Mouse (Mus musculus): ENCODE data around the gene Apopt1. TPM values are rescaled to one million over a fixed set of nuclear protein-coding genes. Genes with fewer than 3 reads are reported as not detected.

The Apopt1 gene
- total RNA-seq, 2 experiments from 2014 or later, result 27.0 to 33.0 TPM

DNA sequence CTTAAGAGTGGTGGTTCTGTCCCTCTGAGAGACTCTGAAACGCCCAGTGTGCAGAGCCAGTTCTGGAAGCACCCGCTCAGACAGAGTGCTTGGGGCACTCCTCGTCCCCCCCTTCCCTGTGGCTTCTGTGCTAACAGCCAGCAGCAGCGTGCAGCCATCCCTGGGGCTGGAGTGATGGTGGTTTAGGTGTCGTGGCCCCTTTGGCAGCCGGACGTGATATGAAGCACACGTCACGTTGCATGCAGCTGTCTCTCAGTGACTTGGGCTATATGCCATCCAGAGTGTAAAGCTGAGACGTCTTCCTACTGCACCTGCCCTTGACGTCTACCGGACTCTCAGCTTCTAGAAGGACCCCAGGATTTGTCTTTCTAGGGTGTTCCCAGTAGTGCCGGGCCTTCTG, 85.4 kb downstream of the Apopt1 start:
- intact Hi-C loops (cut with DNase I), result no loop called here
- no peak for DNase-seq

DNA sequence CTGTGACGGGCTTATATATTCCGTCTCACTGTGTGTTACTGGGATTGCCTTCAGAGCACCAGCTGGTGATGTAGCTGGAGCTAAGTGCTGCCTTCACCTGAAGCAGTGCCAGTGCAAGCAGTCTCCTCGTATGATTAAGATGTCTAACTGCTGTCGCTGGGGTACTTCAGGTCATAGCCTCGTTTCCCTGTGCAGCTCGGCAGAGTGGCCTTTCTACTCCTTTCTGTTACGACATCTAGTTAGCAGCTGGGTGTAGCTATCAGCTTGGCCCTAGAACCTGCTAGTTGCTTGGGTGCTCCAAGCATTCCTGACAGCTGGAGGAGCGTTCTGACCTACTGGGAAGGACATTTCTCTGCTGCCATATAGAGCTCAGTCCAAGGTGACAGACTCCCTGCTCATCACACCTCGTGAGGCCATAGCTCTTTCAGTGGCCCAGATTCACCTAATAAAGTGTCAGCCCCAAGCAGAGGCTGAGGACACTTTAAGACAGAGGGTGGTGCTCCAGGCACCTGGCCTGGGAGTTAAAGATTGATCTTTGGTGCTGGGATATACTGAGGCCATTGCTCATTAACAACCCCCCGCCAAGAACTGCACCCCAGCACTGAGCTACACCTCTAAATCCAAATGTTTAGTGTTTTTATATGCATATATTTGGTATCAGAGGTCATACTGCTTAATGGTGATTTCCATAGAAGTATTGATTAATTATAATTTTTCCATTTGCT, 87.6 kb downstream of the Apopt1 start:
- DNase-seq, result no peak
- intact Hi-C loops (cut with DNase I), result no loop called here

DNA sequence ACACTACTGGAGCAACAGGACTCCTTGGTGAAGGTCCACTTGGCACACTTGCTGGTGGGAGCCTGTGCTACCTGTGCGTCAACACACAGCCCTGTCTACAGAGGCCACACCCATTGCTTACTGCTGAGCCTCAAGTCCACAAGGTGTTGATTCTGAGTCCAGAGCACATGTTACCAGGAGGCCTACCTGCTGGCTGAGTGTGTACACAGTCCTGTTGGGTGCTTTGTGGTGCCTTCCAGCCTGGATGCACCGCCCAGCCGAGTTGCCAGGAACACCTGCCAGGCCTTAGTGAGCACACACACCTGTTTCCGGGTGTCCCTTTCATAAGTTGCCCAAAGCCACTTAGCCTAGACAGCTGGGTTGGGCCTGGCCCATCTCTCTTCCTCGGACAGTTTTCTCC, 90.5 kb downstream of the Apopt1 start:
- intact Hi-C loops (cut with DNase I), result no loop called here
- DNase-seq, result no peak

Other genes with a start within 250 kb of the Apopt1 start
- gene Gm266, start 227.4 kb upstream of the Apopt1 start, total RNA-seq (2021), result 1 to 10 TPM; 2.2 to 2.8 TPM
- gene Eif5, start 175.2 kb upstream of the Apopt1 start, total RNA-seq (2021), result 100 to 1,000 TPM; 270 to 278 TPM
- 100 to 1,000 TPM; 139 to 141 TPM for gene Mark3, start 138.7 kb upstream of the Apopt1 start, total RNA-seq (2021)
- gene Ckb, start 40.9 kb upstream of the Apopt1 start, total RNA-seq (2021), result 100 to 1,000 TPM; 638 to 668 TPM
- gene Trmt61a, start 35.2 kb upstream of the Apopt1 start, total RNA-seq (2021), result 10 to 100 TPM; 21.3 to 22.0 TPM
- gene Bag5, start within 50 bp of the Apopt1 start, total RNA-seq (2021), result 10 to 100 TPM; 42.0 to 43.6 TPM
- 100 to 1,000 TPM; 716 to 729 TPM for gene Klc1, start 45.6 kb downstream of the Apopt1 start, total RNA-seq (2021)
- 1 to 10 TPM; 1.5 to 2.2 TPM for gene Xrcc3, start 100.6 kb downstream of the Apopt1 start, total RNA-seq (2021)
- 10 to 100 TPM; 11.6 to 12.6 TPM for gene Zfyve21, start 100.9 kb downstream of the Apopt1 start, total RNA-seq (2021)
- gene Ppp1r13b, start 194.8 kb downstream of the Apopt1 start, total RNA-seq (2021), result 10 to 100 TPM; 58.1 to 60.3 TPM